Mouse (Mus musculus): ENCODE measurements around the gene Olfr707.
"Not testable (repeated sequence)": the region's sequence is repeated elsewhere in the genome, so short reads cannot be mapped to it uniquely, and the experiment has no call there.

The Olfr707 gene

GRCm38 (mm10) chr7:106901141-106901540 lies at the start of gene Olfr707:
Olfr707 (minus strand) TSS chr7:106901241.
- not testable (repeated sequence) for DNase-seq

DNA sequence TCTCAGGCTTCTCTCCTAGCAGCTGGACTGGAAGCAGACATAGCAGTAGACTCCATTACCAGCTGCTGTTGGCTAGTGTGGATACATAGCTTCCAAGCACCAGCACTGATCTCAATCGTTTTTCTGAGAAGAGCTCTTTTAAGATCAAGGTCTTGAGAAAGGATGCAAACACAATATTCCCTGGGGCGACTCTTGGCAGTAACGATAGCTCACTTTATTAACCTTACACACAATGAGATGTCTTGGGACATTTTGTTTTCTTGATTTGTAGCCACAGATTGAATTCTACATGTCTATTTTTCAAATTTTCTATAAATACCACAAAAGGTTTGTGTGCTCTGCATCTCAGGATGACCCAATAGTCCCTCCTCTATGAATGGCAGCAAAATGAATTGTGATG lies 47.2 kb upstream of the Olfr707 start, which contains the start of gene Olfr710:
TSS of gene Olfr710 (minus strand) at position 101 of the 400 bp plus-strand sequence.
- DNase-seq, result no peak

DNA sequence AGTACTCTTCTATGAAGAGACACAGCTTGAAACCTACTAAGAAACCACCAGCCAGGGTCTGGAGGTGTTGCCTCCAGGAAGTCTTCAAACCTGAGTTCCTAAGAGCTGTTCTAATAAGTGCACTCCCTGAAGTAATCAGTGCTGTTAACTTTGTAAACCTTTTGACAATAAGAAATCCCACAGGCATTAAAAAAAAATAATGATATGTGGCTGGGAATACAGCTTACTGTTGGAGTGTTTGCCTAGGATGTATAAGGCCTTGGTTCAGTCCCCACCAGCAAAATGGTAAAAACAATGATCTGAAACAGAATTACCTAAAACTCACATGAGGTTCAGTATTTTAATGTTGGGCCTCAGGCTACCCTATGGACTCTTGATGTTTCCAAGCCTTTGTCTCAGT lies 31.1 kb upstream of the Olfr707 start, which contains the start of gene Olfr709-ps1:
TSS of gene Olfr709-ps1 (minus strand) at position 101 of the 400 bp plus-strand sequence.
- DNase-seq, result no peak

GRCm38 (mm10) chr7:106920961-106921360 lies 19.9 kb upstream of the Olfr707 start:
- DNase-seq, result not testable (repeated sequence)

- no peak for DNase-seq
Measured at GRCm38 (mm10) chr7:106907676-106908075, 6.6 kb upstream of the Olfr707 start, which contains the start of gene Olfr1532-ps1. Olfr1532-ps1 (plus strand) TSS chr7:106908001.

GRCm38 (mm10) chr7:106888062-106888461 lies 13.0 kb downstream of the Olfr707 start, which contains the start of gene Olfr706:
Olfr706 (minus strand) TSS chr7:106888162.
- DNase-seq, result no peak

DNA sequence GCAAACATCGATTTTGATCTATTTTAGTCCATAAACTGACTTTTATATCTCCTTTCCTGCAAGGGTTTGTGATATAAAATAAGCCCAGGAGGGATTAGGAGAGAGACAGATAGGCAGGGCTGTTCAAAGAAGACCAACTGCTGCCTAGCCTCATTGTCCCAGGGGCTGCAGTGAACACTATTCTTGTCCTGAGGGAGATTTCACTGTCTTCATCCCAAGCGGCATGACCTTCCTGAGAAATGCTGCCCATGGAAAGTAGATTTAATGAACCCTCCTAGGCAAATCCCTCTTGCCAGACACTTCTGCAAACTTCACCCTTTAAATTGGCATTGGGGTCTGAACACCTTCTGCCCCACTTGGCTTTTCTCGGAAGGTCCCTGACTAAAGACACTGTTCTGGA lies 24.2 kb downstream of the Olfr707 start, which contains the start of gene Olfr705:
TSS of gene Olfr705 (minus strand) at position 101 of the 400 bp plus-strand sequence.
- no peak for DNase-seq

- no peak for DNase-seq
Measured at GRCm38 (mm10) chr7:106862885-106863284, 38.2 kb downstream of the Olfr707 start, which contains the start of gene Olfr704. Olfr704 (plus strand) TSS chr7:106863185.

GRCm38 (mm10) chr7:106843060-106843459 lies 58.0 kb downstream of the Olfr707 start, which contains the start of gene Olfr703:
Olfr703 (plus strand) TSS chr7:106843360.
- no peak for DNase-seq

All from lung, postnatal 36 days (tissue).